Mouse (Mus musculus): ENCODE measurements at regions not wholly inside any gene's neighbourhood (a gene's known extent, or its start where the extent isn't known, plus 50 kb on each side); places are given as distances from the start of the nearest gene placed in this dataset.
A peak's percentile ranks its signal among the peaks of the same experiment; 100 is the strongest.

- DNase-seq: no peak
Measured at GRCm38 (mm10) chr11:57958233-57958632, 50.6 kb upstream of the Larp1 start.

GRCm38 (mm10) chr11:57956909-57957308 is 52.0 kb upstream of the Larp1 start:
- DNase-seq: no peak

- DNase-seq: no peak
Measured at GRCm38 (mm10) chr11:57956076-57956475, 52.8 kb upstream of the Larp1 start.

- no peak for DNase-seq
Measured at GRCm38 (mm10) chr11:57955476-57955875, 53.4 kb upstream of the Larp1 start.

- no peak for DNase-seq
Measured at GRCm38 (mm10) chr11:57954510-57955184, 54.2 kb upstream of the Larp1 start.

- DNase-seq: no peak
Measured at GRCm38 (mm10) chr11:57953694-57954093, 55.2 kb upstream of the Larp1 start.

GRCm38 (mm10) chr11:57952619-57953018 is 56.2 kb upstream of the Larp1 start:
- DNase-seq: no peak

GRCm38 (mm10) chr11:57951541-57952326 is 57.1 kb upstream of the Larp1 start:
- DNase-seq: no peak

GRCm38 (mm10) chr11:57950989-57951388 is 57.9 kb upstream of the Larp1 start:
- no peak for DNase-seq

- no peak for DNase-seq
Measured at GRCm38 (mm10) chr11:57949067-57949466, 59.8 kb upstream of the Larp1 start.

- no peak for DNase-seq
Measured at GRCm38 (mm10) chr11:57947347-57947746, 61.5 kb upstream of the Larp1 start.

- peak; percentile 84 to 85 for DNase-seq
Measured at GRCm38 (mm10) chr11:57934391-57934850, 74.4 kb upstream of the Larp1 start.

GRCm38 (mm10) chr11:57933065-57933464 is 75.8 kb upstream of the Larp1 start:
- DNase-seq: no peak

GRCm38 (mm10) chr11:57929506-57929905 is 79.4 kb upstream of the Larp1 start:
- no peak for DNase-seq

GRCm38 (mm10) chr11:57920263-57920662 is 87.6 kb upstream of the Hand1 start:
- no peak for DNase-seq

GRCm38 (mm10) chr11:57918447-57919059 is 85.9 kb upstream of the Hand1 start:
- DNase-seq: no peak

- DNase-seq: no peak
Measured at GRCm38 (mm10) chr11:57917974-57918373, 85.4 kb upstream of the Hand1 start.

GRCm38 (mm10) chr11:57916016-57916415 is 83.4 kb upstream of the Hand1 start:
- no peak for DNase-seq

- DNase-seq: no peak
Measured at GRCm38 (mm10) chr11:57913801-57914560, 81.4 kb upstream of the Hand1 start.

GRCm38 (mm10) chr11:57913020-57913699 is 80.5 kb upstream of the Hand1 start:
- no peak for DNase-seq

- DNase-seq: no peak
Measured at GRCm38 (mm10) chr11:57911698-57912283, 79.2 kb upstream of the Hand1 start.

- no peak for DNase-seq
Measured at GRCm38 (mm10) chr11:57904216-57904615, 71.6 kb upstream of the Hand1 start.

All from layer of hippocampus, postnatal 36 days (tissue).